Mouse (Mus musculus) right cerebral cortex, adult 18-20 months (tissue): Measurements from ENCODE around the gene Klhl18.
A peak's percentile ranks its signal among the peaks of the same experiment; 100 is the strongest.
"Not testable (repeated sequence)": the region's sequence is repeated elsewhere in the genome, so short reads cannot be mapped to it uniquely, and the experiment has no call there.

ENCODE experiments used
- DNase-seq: peaks from one replicate; pipeline ENCODE4 v3.0.0; 2022; ENCODE audit warnings: mixed read lengths

Gene Klhl18

DNA sequence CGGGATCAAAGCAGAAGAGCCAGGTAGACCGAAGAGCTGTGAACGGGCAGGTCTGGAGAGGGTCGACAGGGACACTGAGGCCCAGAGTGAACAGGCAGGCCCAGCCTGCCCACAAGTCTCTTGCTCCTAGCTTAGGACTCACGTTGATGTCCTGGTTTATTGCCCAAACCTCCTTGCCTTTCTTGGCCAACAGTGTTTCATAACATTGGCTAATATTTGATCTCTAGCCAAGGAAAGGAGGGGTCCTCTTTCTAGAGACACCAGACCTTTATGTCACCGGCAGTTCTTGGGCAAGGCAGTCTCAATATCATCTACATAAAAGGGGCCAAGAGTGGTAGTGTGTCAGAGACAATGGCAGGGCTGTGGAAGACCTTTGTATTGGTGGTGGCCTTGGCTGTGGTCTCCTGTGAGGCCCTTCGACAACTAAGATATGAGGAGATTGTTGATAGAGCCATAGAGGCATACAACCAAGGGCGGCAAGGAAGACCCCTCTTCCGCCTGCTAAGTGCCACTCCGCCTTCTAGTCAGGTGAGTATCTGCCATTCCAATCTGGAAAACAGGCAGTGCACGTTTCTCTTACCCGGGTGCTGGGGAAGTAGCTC is 56.9 kb downstream of the Klhl18 start, which contains the start of gene Ngp:
TSS of gene Ngp (plus strand) at position 237 of the 602 bp plus-strand sequence.
- no peak for DNase-seq

DNA sequence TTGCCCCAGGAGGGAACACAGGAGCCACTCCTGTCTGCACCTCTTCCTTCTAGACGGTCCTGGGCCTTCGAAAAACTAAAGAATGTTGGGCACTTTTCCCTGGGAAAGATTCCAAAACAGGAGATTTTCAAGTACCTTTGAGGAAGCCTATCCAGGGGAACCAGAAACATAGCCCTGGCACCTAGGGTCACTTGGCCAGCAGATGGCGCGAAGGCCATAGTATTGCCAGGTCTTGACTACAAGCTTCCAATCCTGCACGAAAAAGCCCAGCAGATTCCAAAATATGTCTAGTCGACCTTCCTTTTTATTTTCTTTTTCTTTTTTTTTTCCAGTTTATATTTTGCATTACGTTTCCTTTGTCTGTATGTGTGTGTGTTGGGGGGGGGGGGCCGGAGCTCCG is 62.7 kb downstream of the Klhl18 start:
- DNase-seq: no peak

DNA sequence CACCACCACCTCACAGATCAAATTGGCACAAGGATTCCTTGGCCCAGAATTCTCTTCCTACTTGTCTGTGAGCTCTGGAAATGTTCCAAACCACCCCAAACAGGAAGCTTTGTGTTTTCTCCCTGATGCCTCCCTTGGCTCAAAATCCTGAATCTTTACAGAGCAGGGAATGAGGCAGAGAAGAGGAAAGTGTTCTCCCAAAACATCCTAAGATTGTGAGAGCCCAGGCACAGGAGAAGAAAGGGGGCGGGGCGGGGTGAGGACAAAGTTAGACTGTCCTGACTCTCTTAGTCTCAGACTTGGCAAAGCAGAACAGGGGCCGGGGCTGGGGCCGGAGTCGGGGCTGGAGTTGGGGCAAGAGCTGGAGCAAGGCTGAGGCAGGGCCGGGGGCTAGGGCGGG is 63.6 kb downstream of the Klhl18 start:
- DNase-seq: no peak

DNA sequence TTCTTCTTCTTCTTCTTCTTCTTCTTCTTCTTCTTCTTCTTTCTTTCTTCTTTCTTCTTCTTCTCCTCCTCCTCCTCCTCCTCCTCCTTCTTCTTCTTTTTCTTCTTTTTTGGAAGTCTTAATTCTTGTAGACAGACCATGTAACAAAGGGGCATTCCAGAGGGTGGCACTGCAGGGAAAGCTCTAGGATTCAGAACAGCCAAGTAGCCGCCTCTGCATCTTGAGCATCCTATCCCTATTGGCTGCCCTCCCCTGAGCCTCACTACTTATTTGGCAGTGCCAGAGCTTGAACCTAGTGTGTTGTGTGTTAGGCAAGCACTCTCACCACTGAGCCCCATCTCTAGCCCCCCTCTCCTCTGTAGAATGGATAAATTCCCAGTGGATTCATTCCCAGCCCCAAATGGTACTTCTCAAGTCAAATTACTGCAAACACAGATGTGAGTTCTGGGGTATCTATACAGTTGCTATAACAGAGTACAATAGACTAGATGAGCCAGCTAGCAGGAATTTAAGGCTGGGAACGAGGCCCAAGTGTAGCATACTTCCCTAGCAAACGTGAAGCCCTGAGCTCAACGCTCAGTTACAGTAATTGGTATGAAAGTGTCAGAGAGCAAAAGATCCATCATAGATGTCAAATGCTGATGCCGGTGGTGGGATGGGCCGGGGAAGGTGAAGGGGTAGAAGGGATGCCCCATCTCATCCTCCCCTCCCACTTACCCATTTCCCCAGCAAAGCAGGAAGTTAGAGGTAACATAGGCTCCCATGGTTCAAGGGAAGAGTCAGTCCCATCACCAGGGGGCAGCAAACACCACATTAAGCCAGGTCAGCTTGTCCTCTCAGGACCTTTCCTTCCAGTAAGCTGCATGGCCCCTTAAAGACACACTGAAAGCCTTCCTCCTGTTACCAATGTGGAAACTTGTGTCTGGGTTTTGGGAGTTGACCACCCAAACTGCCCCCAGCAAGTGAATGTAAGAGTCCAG is 65.3 kb downstream of the Klhl18 start:
- DNase-seq: peak; percentile 72

DNA sequence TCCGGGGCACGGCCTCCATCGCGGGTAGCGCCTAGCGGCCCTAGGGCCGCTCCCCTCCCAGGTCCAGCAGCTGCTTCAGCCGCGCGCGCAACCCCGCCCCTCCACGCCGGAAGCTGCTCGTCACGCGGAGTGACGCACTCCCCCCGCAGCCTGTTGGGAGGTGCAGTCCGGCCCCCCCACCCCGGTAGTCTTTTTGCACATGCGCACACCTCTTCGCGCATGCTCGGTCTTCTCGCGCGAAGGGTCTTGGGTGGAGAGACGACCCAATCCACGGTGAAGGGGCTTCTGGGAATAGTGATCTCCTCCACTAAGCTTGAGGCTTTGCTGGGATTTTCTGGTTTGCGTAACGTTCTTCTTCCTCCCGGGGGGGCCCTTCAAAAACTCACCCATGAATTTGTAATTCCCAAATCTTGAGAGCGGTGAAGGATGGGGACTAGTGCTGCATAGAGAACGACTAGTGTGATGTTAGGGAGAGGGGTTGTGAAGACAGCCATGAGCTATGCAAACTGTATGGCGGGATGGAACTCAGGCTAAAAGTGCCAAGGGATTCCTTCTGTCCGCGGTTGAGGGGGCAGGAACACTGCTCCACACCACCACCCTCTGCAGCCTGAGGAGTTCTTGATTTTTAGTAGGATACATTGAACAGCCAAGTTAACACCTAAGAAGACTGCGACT is 68.3 kb downstream of the Klhl18 start, which contains the start of gene Ptpn23:
TSS of gene Ptpn23 (minus strand) at position 115 of the 675 bp plus-strand sequence.
- peak; percentile 95 for DNase-seq

DNA sequence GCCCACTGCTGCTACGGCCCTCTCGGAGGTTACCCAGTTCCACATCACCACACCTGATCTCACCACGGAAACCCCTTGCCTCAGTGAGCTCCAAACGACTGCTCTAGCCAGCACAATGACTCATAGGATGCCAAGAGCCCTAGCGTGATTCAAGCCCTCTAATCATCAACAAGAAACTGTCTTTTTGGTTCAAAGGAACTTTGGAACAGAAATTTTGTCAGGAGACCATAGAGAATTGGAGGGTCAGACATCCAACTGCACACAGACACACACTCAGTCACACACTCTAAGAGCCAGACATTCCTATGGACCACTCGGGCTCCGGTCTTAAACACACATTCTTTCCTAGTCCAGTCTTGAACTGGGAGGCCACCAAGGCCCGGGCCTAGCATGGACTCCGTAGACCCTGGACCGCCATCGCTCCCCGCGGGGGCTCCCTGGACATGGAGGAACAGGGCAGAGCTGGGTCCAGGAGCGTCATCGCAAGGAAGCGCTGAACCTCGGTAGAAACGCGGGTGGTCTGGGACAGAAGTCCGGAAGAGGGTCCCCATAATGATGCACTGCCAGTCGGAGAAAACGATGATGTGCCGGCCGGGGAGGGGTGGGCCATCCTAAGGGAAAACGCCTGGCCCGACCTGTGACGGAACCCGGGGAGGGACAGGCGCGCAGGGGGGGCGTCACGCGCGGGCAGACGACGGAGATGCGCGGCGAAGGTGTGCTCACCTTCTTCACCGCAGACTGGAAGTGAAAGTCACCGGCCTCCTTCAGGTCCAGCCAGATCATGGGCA is 69.0 kb downstream of the Klhl18 start:
- no peak for DNase-seq

DNA sequence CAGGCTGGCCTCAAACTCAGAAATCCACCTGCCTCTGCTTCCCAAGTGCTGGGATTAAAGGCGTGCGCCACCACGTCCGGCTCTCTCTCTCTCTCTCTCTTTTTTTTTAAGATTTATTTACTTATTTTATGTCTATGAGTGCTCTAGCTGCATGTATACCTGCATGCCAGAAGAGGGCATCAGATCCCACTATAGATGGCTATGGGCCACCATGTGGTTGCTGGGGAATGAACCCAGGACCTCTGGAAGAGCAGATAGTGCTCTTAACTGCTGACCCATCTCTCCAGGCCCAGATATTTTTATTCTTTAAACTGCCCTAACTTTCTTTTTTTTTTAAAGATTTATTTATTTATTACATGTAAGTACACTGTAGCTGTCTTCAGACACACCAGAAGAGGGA is 73.3 kb downstream of the Klhl18 start:
- not testable (repeated sequence) for DNase-seq

DNA sequence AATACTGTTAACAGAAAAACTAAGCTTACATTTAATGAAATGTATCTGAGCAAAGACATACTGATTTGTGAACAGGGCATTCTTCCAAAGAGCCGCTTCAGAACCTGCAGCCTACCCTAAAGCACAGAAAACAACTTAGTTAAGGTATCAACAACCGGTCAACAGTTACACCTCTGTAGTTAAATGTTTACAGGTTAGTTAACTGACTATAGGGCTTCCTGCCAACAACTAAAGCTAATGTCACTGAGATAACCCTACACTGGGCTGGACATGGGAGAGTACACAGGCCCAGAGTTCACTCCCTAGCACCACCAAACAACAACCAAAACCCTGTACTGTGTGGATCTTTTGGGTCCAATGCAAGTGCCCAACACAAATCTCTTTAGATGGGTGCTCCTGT is 73.8 kb downstream of the Klhl18 start:
- no peak for DNase-seq

DNA sequence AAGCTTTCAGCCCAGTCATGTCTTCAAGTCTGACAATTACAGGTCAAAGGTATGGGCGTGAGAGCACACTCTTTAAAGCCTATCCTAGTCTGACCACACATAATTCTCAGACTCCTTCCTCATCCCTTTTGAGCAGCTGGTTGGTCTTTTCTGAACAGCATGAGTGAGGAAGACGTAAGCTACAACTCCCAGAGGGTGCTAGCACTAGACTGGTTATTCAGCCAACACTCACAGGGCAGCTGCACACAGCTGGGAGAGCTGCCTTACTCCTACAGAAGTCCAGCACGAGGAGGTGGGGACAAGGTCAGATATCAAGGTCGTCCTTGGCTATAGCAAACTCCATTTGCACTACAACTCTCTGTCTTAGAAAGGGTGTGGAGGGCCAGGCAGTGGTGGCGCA is 75.8 kb downstream of the Klhl18 start:
- DNase-seq: no peak

DNA sequence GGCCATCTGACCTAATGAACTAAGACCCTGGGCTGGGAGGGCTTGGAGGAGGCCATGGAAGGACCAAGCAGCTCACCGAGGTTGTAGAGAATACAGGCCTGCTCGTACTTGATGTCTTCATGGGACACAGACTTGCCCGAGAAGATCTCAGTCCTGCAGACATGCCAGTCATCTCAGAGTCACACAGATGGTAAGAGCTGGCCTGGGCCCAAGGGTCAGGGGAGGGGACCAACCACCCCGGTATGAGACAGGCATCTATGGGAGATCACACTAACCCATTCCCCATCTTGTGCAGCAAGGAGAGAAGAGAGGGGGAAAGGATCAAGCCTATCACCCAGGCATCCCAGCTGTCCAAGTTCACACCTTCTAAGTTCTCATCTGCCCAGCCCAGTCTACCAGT is 83.2 kb downstream of the Klhl18 start:
- DNase-seq: no peak

DNA sequence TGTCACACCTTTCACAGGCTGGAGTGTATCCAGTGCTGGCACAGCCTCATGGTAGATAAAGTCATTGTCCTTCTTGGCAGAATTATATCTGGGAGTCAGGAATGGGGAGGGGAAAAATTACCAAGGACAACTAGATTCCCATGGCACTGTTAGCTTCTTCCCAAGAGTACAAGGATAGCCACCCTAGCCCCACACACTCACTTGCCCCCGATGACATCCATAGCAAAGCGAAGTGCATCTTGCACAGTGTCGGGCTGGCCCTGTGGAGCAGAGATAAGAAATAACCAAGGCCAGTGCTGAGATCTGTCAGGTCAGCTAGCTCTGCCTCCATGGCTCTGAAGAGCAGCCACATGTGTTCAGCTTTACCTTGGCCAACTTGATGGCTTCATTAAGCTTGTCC is 85.7 kb downstream of the Klhl18 start:
- no peak for DNase-seq

DNA sequence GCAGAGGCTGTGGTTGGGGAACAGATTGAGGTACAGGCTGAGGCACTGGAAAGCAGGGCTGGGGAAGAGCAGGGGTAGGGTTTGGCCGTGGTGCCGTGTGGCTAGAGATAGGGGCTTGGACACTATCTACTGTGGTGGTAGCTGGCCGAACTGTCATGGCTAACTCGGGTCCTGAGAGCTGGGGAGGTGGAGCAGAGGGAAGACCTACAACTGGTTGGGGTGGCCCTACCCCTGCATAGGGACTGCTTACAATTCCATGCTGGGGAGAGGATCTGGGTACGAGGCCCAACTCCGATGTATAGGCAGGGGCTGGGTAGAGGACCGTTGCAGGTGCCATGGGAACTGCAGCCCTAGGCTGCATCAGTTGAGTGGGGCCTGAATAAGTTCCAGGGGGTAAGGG is 88.5 kb downstream of the Klhl18 start:
- DNase-seq: no peak

DNA sequence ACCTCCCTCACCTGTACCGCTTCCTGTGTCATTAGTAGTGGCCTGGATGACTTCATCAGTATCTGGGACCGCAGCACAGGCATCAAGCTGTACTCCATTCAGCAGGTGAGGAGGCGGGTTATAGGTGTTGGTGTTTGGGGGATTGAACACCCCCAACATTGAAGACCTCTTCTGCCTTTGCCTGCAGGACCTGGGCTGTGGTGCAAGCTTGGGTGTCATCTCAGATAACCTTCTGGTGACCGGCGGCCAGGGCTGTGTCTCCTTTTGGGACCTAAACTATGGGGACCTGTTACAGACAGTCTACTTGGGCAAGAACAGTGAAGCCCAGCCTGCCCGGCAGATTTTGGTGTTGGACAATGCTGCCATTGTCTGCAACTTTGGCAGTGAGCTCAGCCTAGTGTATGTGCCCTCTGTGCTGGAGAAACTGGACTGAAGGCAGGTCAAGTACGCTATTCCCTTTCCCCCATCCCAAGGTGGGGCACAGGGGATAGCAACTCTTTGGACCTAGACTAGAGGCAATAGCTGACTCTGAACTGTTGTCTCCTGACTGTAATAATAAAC is 92.0 kb downstream of the Klhl18 start:
- no peak for DNase-seq

DNA sequence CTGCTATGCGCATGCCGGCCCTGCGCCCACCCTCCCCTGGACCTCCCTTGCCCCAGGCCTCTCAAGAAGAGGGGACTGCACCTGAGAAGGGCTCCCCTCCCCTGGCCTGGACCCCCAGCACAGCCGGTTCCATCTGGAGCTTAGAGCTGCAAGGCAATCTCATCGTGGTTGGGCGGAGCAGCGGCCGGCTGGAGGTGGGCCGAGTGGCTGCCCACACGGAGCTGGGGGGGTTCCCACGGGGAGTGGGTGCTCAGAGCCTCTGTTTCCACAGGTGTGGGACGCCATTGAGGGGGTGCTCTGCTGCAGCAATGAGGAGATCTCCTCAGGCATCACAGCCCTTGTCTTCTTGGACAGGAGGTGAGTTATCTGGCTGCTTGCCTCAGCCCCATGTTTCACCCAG is 95.2 kb downstream of the Klhl18 start:
- no peak for DNase-seq

DNA sequence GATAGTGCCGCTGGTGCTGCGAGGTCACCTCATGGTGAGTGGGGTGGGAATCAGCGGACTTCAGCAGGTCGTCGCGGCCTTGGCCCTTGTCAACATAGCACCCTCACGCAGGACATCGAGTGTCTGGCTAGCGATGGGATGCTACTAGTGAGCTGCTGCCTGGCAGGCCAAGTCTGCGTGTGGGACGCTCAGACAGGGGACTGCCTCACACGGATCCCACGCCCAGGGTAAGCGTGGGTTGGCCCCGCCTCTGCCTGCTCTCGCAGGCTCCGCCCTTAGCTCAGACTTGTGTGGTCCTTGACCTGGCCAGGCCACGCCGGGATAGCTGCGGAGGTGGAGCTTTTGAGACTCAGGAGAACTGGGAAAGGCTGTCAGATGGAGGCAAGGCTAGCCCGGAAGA is 95.8 kb downstream of the Klhl18 start:
- DNase-seq: no peak

DNA sequence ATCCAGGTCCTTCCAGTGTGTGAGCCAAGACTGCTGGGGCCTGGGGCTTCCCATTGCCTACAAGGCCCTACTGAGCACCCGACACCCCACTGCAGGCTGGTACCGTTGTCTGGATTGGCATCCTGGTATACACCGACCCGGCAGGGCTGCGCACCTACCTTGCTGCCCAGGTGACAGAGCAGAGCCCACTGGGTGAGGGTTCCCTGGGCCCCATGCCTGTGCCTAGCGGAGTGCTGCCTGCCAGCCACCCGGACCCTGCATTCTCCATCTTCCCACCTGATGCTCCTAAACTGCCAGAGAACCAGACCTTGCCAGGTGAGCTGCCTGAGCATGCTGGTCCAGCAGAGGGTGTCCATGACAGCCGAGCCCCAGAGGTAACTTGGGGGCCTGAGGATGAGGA is 97.1 kb downstream of the Klhl18 start:
- DNase-seq: no peak

DNA sequence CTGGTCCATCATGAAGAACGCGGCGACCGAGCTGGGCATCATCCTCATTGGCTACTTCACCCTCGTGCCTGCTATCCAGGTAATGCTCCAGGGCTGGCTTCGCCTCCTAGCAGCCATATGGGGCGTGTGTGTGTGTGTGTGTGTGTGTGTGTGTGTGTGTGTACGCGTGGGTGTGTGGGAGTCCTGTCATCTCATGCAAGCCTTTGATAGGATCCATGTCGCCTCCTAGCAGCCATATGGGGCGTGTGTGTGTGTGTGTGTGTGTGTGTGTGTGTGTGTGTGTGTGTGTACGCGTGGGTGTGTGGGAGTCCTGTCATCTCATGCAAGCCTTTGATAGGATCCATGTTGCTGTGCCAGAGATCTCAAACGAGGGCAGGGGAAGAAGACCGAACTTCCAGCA is 98.8 kb downstream of the Klhl18 start:
- DNase-seq: not testable (repeated sequence)
